Mouse (Mus musculus) spleen, postnatal 36 days (tissue): ENCODE data around the gene Trp53inp2.

Experiments used
- DNase-seq, 2 experiments: peaks; one replicate each; pipeline ENCODE4 v3.0.0; 2022; ENCODE audit warnings: low spot score in 2 of 2, mixed read lengths in 1 of 2

The Trp53inp2 gene

DNA sequence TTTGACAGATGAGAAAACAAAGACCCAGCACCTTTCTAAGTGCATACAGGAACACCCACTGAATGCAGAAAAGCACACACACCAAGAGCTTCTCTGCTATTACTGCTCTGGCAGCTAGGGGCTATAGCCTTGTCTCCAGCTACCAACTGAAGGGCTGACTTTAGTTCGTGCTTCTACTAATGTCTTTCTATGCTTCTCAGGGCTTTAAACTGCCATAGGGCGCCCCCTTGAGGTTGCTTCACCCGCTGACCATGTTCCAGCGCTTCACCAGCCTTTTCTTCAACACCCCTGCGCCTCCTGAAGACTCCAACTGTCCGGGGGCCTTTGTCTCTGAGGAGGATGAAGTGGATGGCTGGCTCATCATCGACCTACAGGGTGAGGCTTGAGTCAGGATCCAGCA is 4.2 kb downstream of the Trp53inp2 start:
- DNase-seq = peak; percentile 74 to 78

GRCm38 (mm10) chr2:155385731-155386533 is 5.1 kb downstream of the Trp53inp2 start:
- DNase-seq = no peak

GRCm38 (mm10) chr2:155386534-155386899 is 5.7 kb downstream of the Trp53inp2 start:
- no peak for DNase-seq

- no peak for DNase-seq
These were observed 6.2 kb downstream of the Trp53inp2 start for GRCm38 (mm10) chr2:155387052-155387451.

- no peak for DNase-seq
These were observed 7.7 kb downstream of the Trp53inp2 start for GRCm38 (mm10) chr2:155388573-155388972.

GRCm38 (mm10) chr2:155394586-155394985 is 13.7 kb downstream of the Trp53inp2 start:
- no peak for DNase-seq

- DNase-seq = no peak
These were observed 19.4 kb downstream of the Trp53inp2 start for GRCm38 (mm10) chr2:155400276-155400675.

GRCm38 (mm10) chr2:155401926-155402325 is 21.1 kb downstream of the Trp53inp2 start:
- DNase-seq = no peak

GRCm38 (mm10) chr2:155404635-155405034 is 23.8 kb downstream of the Trp53inp2 start:
- peak; percentile 55 to 58 for DNase-seq

GRCm38 (mm10) chr2:155420911-155421310 is 40.1 kb downstream of the Trp53inp2 start:
- no peak for DNase-seq

GRCm38 (mm10) chr2:155436445-155436844 is 55.6 kb downstream of the Trp53inp2 start:
- DNase-seq = peak in 1 of 2 experiments; percentile 10
